Mouse (Mus musculus): ENCODE data around the gene Sgpl1. TPM values are rescaled to one million over a fixed set of nuclear protein-coding genes. Genes with fewer than 3 reads are reported as not detected.
"Not testable (repeated sequence)": the region's sequence is repeated elsewhere in the genome, so short reads cannot be mapped to it uniquely, and the experiment has no call there.

Sgpl1 gene
- polyA plus RNA-seq, 1 experiment from 2014 or later: 65.5 TPM

GRCm38 (mm10) chr10:61123276-61123913, 24.1 kb downstream of the Sgpl1 start:
- Histone ChIP-seq H3K27me3 (no peaks in the 10 kb centered on the region), H3K27ac (replicated peaks) (no peak overlapping the region), H3K4me1 (replicated peaks) (no peaks in the 10 kb centered on the region), H3K9ac (no peak overlapping the region), H3K9me3 (no peaks in the 10 kb centered on the region), H3K4me3 (no peak overlapping the region), H3K36me3 (peaks cover 28% of the 10 kb centered on the region), H3K4me2 (no peak overlapping the region)
- 95% methylated on average over 3 of the region's 3 CpGs for WGBS
- ATAC-seq (ENCODE audit: low read depth): no peak

- H3K4me1 ChIP-seq (replicated peaks); H3K4me2 ChIP-seq; H3K9me3 ChIP-seq; ATAC-seq (ENCODE audit: low read depth); H3K9ac ChIP-seq; H3K4me3 ChIP-seq; H3K27ac ChIP-seq (replicated peaks); H3K27me3 ChIP-seq: not testable (repeated sequence)
- WGBS: 87% methylated on average over 4 of the region's 4 CpGs
- H3K36me3 ChIP-seq: peaks cover 34% of the 10 kb centered on the region
Measured at GRCm38 (mm10) chr10:61121732-61122131, 25.8 kb downstream of the Sgpl1 start.

GRCm38 (mm10) chr10:61114246-61114720, 33.2 kb downstream of the Sgpl1 start:
- 90% methylated on average over 2 of the region's 2 CpGs for WGBS
- no peak for ATAC-seq (ENCODE audit: low read depth)
- H3K27me3 ChIP-seq: no peaks in the 10 kb centered on the region
- H3K4me1 ChIP-seq (replicated peaks): no peaks in the 10 kb centered on the region
- H3K36me3 ChIP-seq: peaks cover 62% of the 10 kb centered on the region
- no peaks in the 10 kb centered on the region for H3K9me3 ChIP-seq
- no peak overlapping the region for H3K9ac ChIP-seq
- no peak overlapping the region for H3K4me2 ChIP-seq
- no peak overlapping the region for H3K4me3 ChIP-seq
- H3K27ac ChIP-seq (replicated peaks): no peak overlapping the region

- no peak overlapping the region for H3K9ac ChIP-seq
- peaks cover 98% of the 10 kb centered on the region for H3K36me3 ChIP-seq
- H3K4me2 ChIP-seq: no peak overlapping the region
- H3K4me3 ChIP-seq: no peak overlapping the region
- no peaks in the 10 kb centered on the region for H3K9me3 ChIP-seq
- 96% methylated on average over 3 of the region's 3 CpGs for WGBS
- H3K27ac ChIP-seq (replicated peaks): no peak overlapping the region
- H3K27me3 ChIP-seq: no peaks in the 10 kb centered on the region
- H3K4me1 ChIP-seq (replicated peaks): no peaks in the 10 kb centered on the region
- no peak for ATAC-seq (ENCODE audit: low read depth)
Measured at GRCm38 (mm10) chr10:61103564-61104114, 43.9 kb downstream of the Sgpl1 start.

GRCm38 (mm10) chr10:61091866-61092265, 55.6 kb downstream of the Sgpl1 start:
- H3K4me2 ChIP-seq: no peak overlapping the region
- 0 out of 2 replicates have a peak, but pooled peaks cover 10% of the 10 kb centered on the region for H3K36me3 ChIP-seq
- H3K27ac ChIP-seq (replicated peaks): no peak overlapping the region
- H3K9ac ChIP-seq: no peak overlapping the region
- peaks cover 13% of the 10 kb centered on the region for H3K4me1 ChIP-seq (replicated peaks)
- no peak for ATAC-seq (ENCODE audit: low read depth)
- 84% methylated on average over 6 of the region's 6 CpGs for WGBS
- H3K9me3 ChIP-seq: no peaks in the 10 kb centered on the region
- H3K4me3 ChIP-seq: no peak overlapping the region
- no peaks in the 10 kb centered on the region for H3K27me3 ChIP-seq

GRCm38 (mm10) chr10:61089170-61090142, 58.0 kb downstream of the Sgpl1 start, which contains the start of gene Pcbd1:
Pcbd1 (plus strand) TSS chr10:61089331.
- peak within 1 kb of the TSS; percentile 35 for H3K4me3 ChIP-seq
- H3K36me3 ChIP-seq: no peaks in the 10 kb centered on the region
- H3K4me1 ChIP-seq (replicated peaks): peaks cover 18% of the 10 kb centered on the region
- 6% methylated on average over 33 of the region's 33 CpGs for WGBS
- H3K4me2 ChIP-seq: peak within 1 kb of the TSS; percentile 74
- H3K27me3 ChIP-seq: no peaks in the 10 kb centered on the region
- H3K9ac ChIP-seq: peak within 1 kb of the TSS; percentile 77
- no peaks in the 10 kb centered on the region for H3K9me3 ChIP-seq
- peak; percentile 65; the same call in 1 of the 2 replicates for ATAC-seq (ENCODE audit: low read depth)
- H3K27ac ChIP-seq (replicated peaks): 0 out of 2 replicates have a peak within 1 kb of the TSS, but pooled peaks have one; percentile 9

- no peak overlapping the region for H3K9ac ChIP-seq
- no peaks in the 10 kb centered on the region for H3K9me3 ChIP-seq
- no peak overlapping the region for H3K4me3 ChIP-seq
- H3K27ac ChIP-seq (replicated peaks): no peak overlapping the region
- WGBS: 78% methylated on average over 3 of the region's 3 CpGs
- no peak for ATAC-seq (ENCODE audit: low read depth)
- H3K4me1 ChIP-seq (replicated peaks): peaks cover 18% of the 10 kb centered on the region
- no peaks in the 10 kb centered on the region for H3K27me3 ChIP-seq
- no peak overlapping the region for H3K4me2 ChIP-seq
- H3K36me3 ChIP-seq: no peaks in the 10 kb centered on the region
Measured at GRCm38 (mm10) chr10:61088468-61088867, 59.0 kb downstream of the Sgpl1 start.

GRCm38 (mm10) chr10:61086502-61086901, 61.0 kb downstream of the Sgpl1 start:
- Histone ChIP-seq H3K9me3 (no peaks in the 10 kb centered on the region), H3K4me2 (no peak overlapping the region), H3K4me3 (no peak overlapping the region), H3K27ac (replicated peaks) (0 out of 2 replicates have a peak overlapping the region, but pooled peaks have one; percentile 23), H3K36me3 (no peaks in the 10 kb centered on the region), H3K4me1 (replicated peaks) (peaks cover 18% of the 10 kb centered on the region), H3K9ac (no peak overlapping the region), H3K27me3 (no peaks in the 10 kb centered on the region)
- 47% methylated on average over 3 of the region's 3 CpGs for WGBS
- ATAC-seq (ENCODE audit: low read depth): no peak

GRCm38 (mm10) chr10:61085364-61085763, 62.1 kb downstream of the Sgpl1 start:
- H3K36me3 ChIP-seq: no peaks in the 10 kb centered on the region
- 92% methylated on average over 2 of the region's 2 CpGs for WGBS
- no peak overlapping the region for H3K9ac ChIP-seq
- ATAC-seq (ENCODE audit: low read depth): no peak
- no peak overlapping the region for H3K4me2 ChIP-seq
- no peaks in the 10 kb centered on the region for H3K27me3 ChIP-seq
- peaks cover 25% of the 10 kb centered on the region for H3K4me1 ChIP-seq (replicated peaks)
- H3K9me3 ChIP-seq: no peaks in the 10 kb centered on the region
- no peak overlapping the region for H3K4me3 ChIP-seq
- H3K27ac ChIP-seq (replicated peaks): no peak overlapping the region

- Histone ChIP-seq H3K27me3 (no peaks in the 10 kb centered on the region), H3K4me3 (no peak overlapping the region), H3K27ac (replicated peaks) (peak overlapping the region; percentile 81), H3K4me2 (no peak overlapping the region), H3K4me1 (replicated peaks) (peaks cover 13% of the 10 kb centered on the region; the same call in 1 of the 2 replicates), H3K9ac (no peak overlapping the region), H3K9me3 (no peaks in the 10 kb centered on the region), H3K36me3 (no peaks in the 10 kb centered on the region)
- peak; percentile 51; the same call in 1 of the 2 replicates for ATAC-seq (ENCODE audit: low read depth)
- WGBS: 81% methylated on average over 11 of the region's 11 CpGs
Measured at GRCm38 (mm10) chr10:61080931-61081255, 66.6 kb downstream of the Sgpl1 start.

GRCm38 (mm10) chr10:61080227-61080930, 67.1 kb downstream of the Sgpl1 start:
- Histone ChIP-seq H3K4me2 (peak overlapping the region; percentile 44), H3K9ac (no peak overlapping the region; the same call in 1 of the 2 replicates), H3K4me3 (no peak overlapping the region), H3K27me3 (no peaks in the 10 kb centered on the region), H3K36me3 (no peaks in the 10 kb centered on the region), H3K9me3 (no peaks in the 10 kb centered on the region), H3K4me1 (replicated peaks) (peaks cover 13% of the 10 kb centered on the region; the same call in 1 of the 2 replicates), H3K27ac (replicated peaks) (peak overlapping the region; percentile 81)
- ATAC-seq (ENCODE audit: low read depth): peak; percentile 96
- 40% methylated on average over 14 of the region's 14 CpGs for WGBS

Measured in neural tube, embryonic 13.5 days (tissue).